Mouse (Mus musculus) liver, embryonic 14.5 days (tissue): Measurements from ENCODE around the gene Gm10406. TPM values are rescaled to one million over a fixed set of nuclear protein-coding genes. Genes with fewer than 3 reads are reported as not detected.
"Not testable (repeated sequence)": the region's sequence is repeated elsewhere in the genome, so short reads cannot be mapped to it uniquely, and the experiment has no call there.

Experiments
- ATAC-seq: fragments of 200-750 bp; cut with Nextera tagmentation; 2 replicates; pipeline ENCODE4 v1.8.0; 2017; ENCODE audit warnings: moderate number of reproducible peaks, mild to moderate bottlenecking, moderate library complexity; ENCODE audit not compliant: insufficient read depth
- DNase-seq, 3 experiments: peaks; one replicate each; pipeline ENCODE4 v3.0.0-alpha.2; 2012 to 2013; ENCODE audit warnings: low read depth in 3 of 3, low spot score in 3 of 3
- H3K27ac ChIP-seq: fragments of 300-500 bp; sonication (generic); 2 replicates; pipeline ENCODE4 v1.5.1; 2014; ENCODE audit warnings: moderate library complexity, mild to moderate bottlenecking, control low read depth, inconsistent platforms
- H3K27me3 ChIP-seq: fragments of 300-500 bp; sonication (generic); 2 replicates; pipeline ENCODE4 v1.6.1; 2014; ENCODE audit warnings: mild to moderate bottlenecking, low read length, moderate library complexity; ENCODE audit not compliant: control insufficient read depth, insufficient read depth
- H3K36me3 ChIP-seq: fragments of 300-500 bp; sonication (generic); replicated peaks from 2 replicates; pipeline ENCODE4 v1.6.1; 2014; ENCODE audit warnings: low read depth; ENCODE audit not compliant: control insufficient read depth, insufficient read depth
- H3K4me1 ChIP-seq, 2 experiments: fragments of 200-500 bp in 1 of 2; fragments of 300-500 bp in 1 of 2; sonication (generic) in 1 of 2; replicated peaks; 2 replicates each; pipeline ENCODE4 v1.6.1; 2012 to 2014; ENCODE audit warnings: antibody characterized with exemption in 1 of 2, inconsistent platforms in 1 of 2, low read length in 1 of 2; ENCODE audit not compliant: control insufficient read depth in 2 of 2, insufficient read depth in 2 of 2
- H3K4me2 ChIP-seq: fragments of 300-500 bp; sonication (generic); 2 replicates; pipeline ENCODE4 v1.6.1; 2014; ENCODE audit warnings: low read depth, mild to moderate bottlenecking, control low read depth, moderate library complexity
- H3K4me3 ChIP-seq, 2 experiments: fragments of 200-500 bp in 1 of 2; fragments of 300-500 bp in 1 of 2; sonication (generic) in 1 of 2; 2 replicates each; pipeline ENCODE4 v1.5.1; 2012 to 2014; ENCODE audit warnings: low read depth in 2 of 2, low read length in 2 of 2, mild to moderate bottlenecking in 2 of 2, control low read depth in 1 of 2, inconsistent platforms in 1 of 2, moderate library complexity in 1 of 2; ENCODE audit not compliant: insufficient read depth in 1 of 2
- H3K9ac ChIP-seq: fragments of 300-500 bp; sonication (generic); replicated peaks from 2 replicates; pipeline ENCODE4 v1.6.1; 2014; ENCODE audit warnings: mild to moderate bottlenecking, control low read depth, moderate library complexity
- H3K9me3 ChIP-seq: fragments of 300-500 bp; sonication (generic); 2 replicates; pipeline ENCODE4 v1.6.1; 2016; ENCODE audit warnings: low read length, mixed read lengths; ENCODE audit not compliant: control insufficient read depth
- CTCF ChIP-seq: IDR thresholded peaks from 2 replicates; pipeline ENCODE4 v1.5.1; 2016; ENCODE audit warnings: antibody characterized with exemption, low read depth, control low read depth
- WGBS: fragments of 180-500 bp; shearing (Covaris S2); extraction: QIAGEN DNeasy Blood & Tissue Kit; methylation state at CpG from one replicate; pipeline ENCODE4 v1.1.7; 2014; ENCODE audit not compliant: insufficient replicate concordance; 5-methylcytosine and 5-hydroxymethylcytosine counted together
- polyA plus RNA-seq, 2 experiments: library from polyadenylated mRNA; depleted of rRNA in 1 of 2; stranded (reverse) in 1 of 2; unstranded in 1 of 2; fragments of >200 nt; fragmentation: Nextera tagmentation in 1 of 2; extraction: Ambion mirVana in 1 of 2; gene quantifications; 2 replicates each; pipeline versions ENCODE4 v1.2.1 to v1.2.3; 2012 to 2014

The Gm10406 gene
- polyA plus RNA-seq (2012; rRNA removed) (0.03 TPM in 1 of 2 replicates, not detected in the other), polyA plus RNA-seq (2014; fragmentation: Nextera tagmentation; extraction: Ambion mirVana) (not detected in 2 replicates)

- not testable (repeated sequence) for H3K36me3 ChIP-seq, H3K4me2 ChIP-seq, ATAC-seq, H3K27ac ChIP-seq, H3K9me3 ChIP-seq, H3K9ac ChIP-seq, H3K4me1 ChIP-seq, DNase-seq, H3K4me3 ChIP-seq, H3K27me3 ChIP-seq
- WGBS: under 1% methylated on average over 43 of the region's 70 CpGs
These were observed at the start of gene Gm10406 for GRCm38 (mm10) chr14:7026781-7027749. Gene Gm10406, minus strand, starts transcription at chr14:7027449.

- not testable (repeated sequence) for H3K4me2 ChIP-seq, H3K9me3 ChIP-seq, H3K4me3 ChIP-seq, H3K4me1 ChIP-seq, H3K36me3 ChIP-seq, ATAC-seq, DNase-seq, H3K27me3 ChIP-seq, H3K9ac ChIP-seq, H3K27ac ChIP-seq
- WGBS: no CpG with 5 or more reads among the region's 2 CpGs
These were observed 17.6 kb upstream of the Gm10406 start, which contains the start of gene Gm3685 for GRCm38 (mm10) chr14:7044870-7045269. Gene Gm3685, minus strand, starts transcription at chr14:7044970.

- not testable (repeated sequence) for H3K36me3 ChIP-seq, H3K9ac ChIP-seq, H3K27me3 ChIP-seq, H3K4me1 ChIP-seq, ATAC-seq, DNase-seq, H3K27ac ChIP-seq, H3K4me3 ChIP-seq, H3K4me2 ChIP-seq, H3K9me3 ChIP-seq
- TF ChIP-seq CTCF: peak; percentile 15; the same call in 1 of the 2 replicates
- 6% methylated on average over 8 of the region's 9 CpGs for WGBS
These were observed 975 bp downstream of the Gm10406 start for GRCm38 (mm10) chr14:7026274-7026673.

- H3K4me2 ChIP-seq, DNase-seq, H3K27me3 ChIP-seq, H3K36me3 ChIP-seq, H3K4me1 ChIP-seq, ATAC-seq, H3K4me3 ChIP-seq, H3K9ac ChIP-seq, H3K9me3 ChIP-seq, H3K27ac ChIP-seq: not testable (repeated sequence)
- WGBS: 26% methylated on average over 1 of the region's 2 CpGs
These were observed 53.5 kb downstream of the Gm10406 start, which contains the start of gene Gm6356 for GRCm38 (mm10) chr14:6973718-6974117. Gene Gm6356, minus strand, starts transcription at chr14:6973818.

Other genes starting within 250 kb of the Gm10406 start
- gene Gm3642, start 187.1 kb downstream of the Gm10406 start, polyA plus RNA-seq (2012; rRNA removed): not detected in 2 replicates
- not detected in 2 replicates for gene Gm3642, start 187.1 kb downstream of the Gm10406 start, polyA plus RNA-seq (2014; fragmentation: Nextera tagmentation; extraction: Ambion mirVana)
- 0.02 TPM in 2 replicates for gene Gm3667, start 137.5 kb downstream of the Gm10406 start, polyA plus RNA-seq (2012; rRNA removed)
- gene Gm3667, start 137.5 kb downstream of the Gm10406 start, polyA plus RNA-seq (2014; fragmentation: Nextera tagmentation; extraction: Ambion mirVana): not detected in 2 replicates
- gene Gm6356, start 53.6 kb downstream of the Gm10406 start, polyA plus RNA-seq (2012; rRNA removed): not detected in 2 replicates
- gene Gm6356, start 53.6 kb downstream of the Gm10406 start, polyA plus RNA-seq (2014; fragmentation: Nextera tagmentation; extraction: Ambion mirVana): not detected in 2 replicates
- not detected in 2 replicates for gene Gm3685, start 17.5 kb upstream of the Gm10406 start, polyA plus RNA-seq (2012; rRNA removed)
- not detected in 2 replicates for gene Gm3685, start 17.5 kb upstream of the Gm10406 start, polyA plus RNA-seq (2014; fragmentation: Nextera tagmentation; extraction: Ambion mirVana)
- gene Gm3696, start 73.2 kb upstream of the Gm10406 start, polyA plus RNA-seq (2012; rRNA removed): 0.03 TPM in 1 of 2 replicates, not detected in the other
- 0.09 TPM in 1 of 2 replicates, not detected in the other for gene Gm3696, start 73.2 kb upstream of the Gm10406 start, polyA plus RNA-seq (2014; fragmentation: Nextera tagmentation; extraction: Ambion mirVana)
- not detected in 2 replicates for gene Gm6676, start 98.0 kb upstream of the Gm10406 start, polyA plus RNA-seq (2012; rRNA removed)
- not detected in 2 replicates for gene Gm6676, start 98.0 kb upstream of the Gm10406 start, polyA plus RNA-seq (2014; fragmentation: Nextera tagmentation; extraction: Ambion mirVana)
- 0.16 and 0.17 TPM in 2 replicates for gene Gm3512, start 147.1 kb upstream of the Gm10406 start, polyA plus RNA-seq (2012; rRNA removed)
- 0.09 TPM in 1 of 2 replicates, not detected in the other for gene Gm3512, start 147.1 kb upstream of the Gm10406 start, polyA plus RNA-seq (2014; fragmentation: Nextera tagmentation; extraction: Ambion mirVana)
- not detected in 2 replicates for gene Gm16434, start 167.1 kb upstream of the Gm10406 start, polyA plus RNA-seq (2012; rRNA removed)
- gene Gm16434, start 167.1 kb upstream of the Gm10406 start, polyA plus RNA-seq (2014; fragmentation: Nextera tagmentation; extraction: Ambion mirVana): not detected in 2 replicates
- gene Gm3727, start 237.3 kb upstream of the Gm10406 start, polyA plus RNA-seq (2012; rRNA removed): not detected in 2 replicates
- gene Gm3727, start 237.3 kb upstream of the Gm10406 start, polyA plus RNA-seq (2014; fragmentation: Nextera tagmentation; extraction: Ambion mirVana): not detected in 2 replicates